Mouse (Mus musculus): ENCODE measurements around the gene Izumo3.

GRCm38 (mm10) chr4:92147134-92147533, at the start of gene Izumo3:
- TF ChIP-seq POLR2A (IDR thresholded peaks at IDR 0.05; ENCODE audit: low read depth, low read length), result no peak
- TF ChIP-seq CTCF (IDR thresholded peaks at IDR 0.05; ENCODE audit: extremely low read depth, insufficient read length, insufficient replicate concordance, low read depth, low read length), result no peak

All from small intestine, adult 2 months (tissue).